Mouse (Mus musculus) heart, embryonic 10.5 days (tissue): Measurements from ENCODE around the gene Gm2163. TPM values are rescaled to one million over a fixed set of nuclear protein-coding genes. Genes with fewer than 3 reads are reported as not detected.
"Not testable (repeated sequence)": the region's sequence is repeated elsewhere in the genome, so short reads cannot be mapped to it uniquely, and the experiment has no call there.

Source experiments
- DNase-seq: peaks from one replicate; pipeline ENCODE4 v3.0.0-alpha.2; 2017; ENCODE audit warnings: low spot score
- H3K27ac ChIP-seq: fragments of 300-500 bp; sonication (generic); 2 replicates; pipeline ENCODE4 v1.5.1; 2016; ENCODE audit warnings: mild to moderate bottlenecking
- H3K27me3 ChIP-seq: fragments of 300-500 bp; sonication (generic); 2 replicates; pipeline ENCODE4 v1.6.1; 2016; ENCODE audit warnings: mild to moderate bottlenecking; ENCODE audit not compliant: poor library complexity, insufficient read depth, severe bottlenecking
- H3K36me3 ChIP-seq: fragments of 300-500 bp; sonication (generic); 2 replicates; pipeline ENCODE4 v1.6.1; 2016; ENCODE audit warnings: mild to moderate bottlenecking, moderate library complexity
- H3K4me1 ChIP-seq: fragments of 300-500 bp; sonication (generic); 2 replicates; pipeline ENCODE4 v1.6.1; 2016; ENCODE audit warnings: mild to moderate bottlenecking
- H3K4me3 ChIP-seq: fragments of 300-500 bp; sonication (generic); 2 replicates; pipeline ENCODE4 v1.5.1; 2016; ENCODE audit warnings: mild to moderate bottlenecking, moderate library complexity
- H3K9me3 ChIP-seq: fragments of 300-500 bp; sonication (generic); 2 replicates; pipeline ENCODE4 v1.6.1; 2016; ENCODE audit warnings: mild to moderate bottlenecking, moderate library complexity
- WGBS: fragments of 180-500 bp; shearing (Covaris S2); methylation state at CpG from one replicate; pipeline ENCODE4 v1.1.7; 2016; 5-methylcytosine and 5-hydroxymethylcytosine counted together
- polyA plus RNA-seq: library from polyadenylated mRNA; unstranded; fragments of >200 nt; fragmentation: Nextera tagmentation; extraction: Ambion mirVana; gene quantifications from 2 replicates; pipeline ENCODE4 v1.2.1, GENCODE M21; 2016

Gene Gm2163
- polyA plus RNA-seq, result not detected in 2 replicates

GRCm38 (mm10) chr4:42466452-42466851, at the start of gene Gm2163:
Gene Gm2163, plus strand, starts transcription at chr4:42466752.
- H3K4me1 ChIP-seq, H3K4me3 ChIP-seq, H3K27ac ChIP-seq, H3K36me3 ChIP-seq, DNase-seq, H3K27me3 ChIP-seq, H3K9me3 ChIP-seq: not testable (repeated sequence)
- WGBS, result no CpG with 5 or more reads among the region's 5 CpGs

GRCm38 (mm10) chr4:42439078-42439477, 27.5 kb upstream of the Gm2163 start, which contains the start of gene Gm21586:
Gene Gm21586, plus strand, starts transcription at chr4:42439378.
- H3K4me1 ChIP-seq, H3K9me3 ChIP-seq, H3K36me3 ChIP-seq, H3K4me3 ChIP-seq, H3K27ac ChIP-seq, DNase-seq, H3K27me3 ChIP-seq: not testable (repeated sequence)
- WGBS, result no CpG with 5 or more reads among the region's 18 CpGs

- no CpG with 5 or more reads among the region's 1 CpGs for WGBS
- not testable (repeated sequence) for H3K4me3 ChIP-seq, H3K4me1 ChIP-seq, H3K27ac ChIP-seq, H3K9me3 ChIP-seq, H3K36me3 ChIP-seq, DNase-seq, H3K27me3 ChIP-seq
Measured at GRCm38 (mm10) chr4:42528075-42528474, 61.5 kb downstream of the Gm2163 start, which contains the start of gene Fam205a2. Gene Fam205a2, minus strand, starts transcription at chr4:42528175.

DNA sequence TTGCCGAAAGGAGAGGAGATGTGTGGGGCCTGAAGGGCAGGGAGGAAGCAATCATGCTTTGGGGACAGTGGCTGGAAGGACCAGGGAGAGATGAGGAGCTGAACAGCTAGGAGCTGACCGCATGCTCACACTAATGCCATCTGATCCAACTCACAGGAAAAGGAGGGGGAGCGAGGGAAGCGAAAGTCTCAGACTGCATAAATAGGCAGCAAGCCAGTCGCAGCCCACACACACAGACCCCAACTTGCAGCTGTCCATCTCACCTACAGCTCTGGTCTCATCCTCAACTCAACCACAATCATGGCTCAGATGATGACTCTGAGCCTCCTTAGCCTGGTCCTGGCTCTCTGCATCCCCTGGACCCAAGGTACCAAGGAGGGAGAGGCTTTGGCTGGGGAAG, 145.3 kb downstream of the Gm2163 start, which contains the start of gene Gm10591:
Gene Gm10591, plus strand, starts transcription at position 301 of the 400 bp plus-strand sequence.
- H3K27ac ChIP-seq, H3K9me3 ChIP-seq, H3K27me3 ChIP-seq, DNase-seq, H3K4me3 ChIP-seq, H3K36me3 ChIP-seq, H3K4me1 ChIP-seq: not testable (repeated sequence)
- no CpG with 5 or more reads among the region's 5 CpGs for WGBS

GRCm38 (mm10) chr4:42629419-42629818, 162.9 kb downstream of the Gm2163 start, which contains the start of gene Gm2564:
Gene Gm2564, plus strand, starts transcription at chr4:42629719.
- H3K36me3 ChIP-seq, H3K27me3 ChIP-seq, H3K9me3 ChIP-seq, H3K27ac ChIP-seq, H3K4me1 ChIP-seq, H3K4me3 ChIP-seq, DNase-seq: not testable (repeated sequence)
- WGBS, result no CpG with 5 or more reads among the region's 8 CpGs

Other genes with a start within 250 kb of the Gm2163 start
- gene Gm10600, start 226.1 kb upstream of the Gm2163 start, polyA plus RNA-seq, result not detected in 2 replicates
- gene Ccl21b, start 211.0 kb upstream of the Gm2163 start, polyA plus RNA-seq, result not detected in 2 replicates
- not detected in 2 replicates for gene Gm21953, start 172.5 kb upstream of the Gm2163 start, polyA plus RNA-seq
- not detected in 2 replicates for gene Fam205a3, start 148.4 kb upstream of the Gm2163 start, polyA plus RNA-seq
- gene Gm21586, start 27.4 kb upstream of the Gm2163 start, polyA plus RNA-seq, result not detected in 2 replicates
- not detected in 2 replicates for gene Fam205a2, start 61.4 kb downstream of the Gm2163 start, polyA plus RNA-seq
- not detected in 2 replicates for gene Gm10591, start 145.4 kb downstream of the Gm2163 start, polyA plus RNA-seq
- not detected in 2 replicates for gene Gm2564, start 163.0 kb downstream of the Gm2163 start, polyA plus RNA-seq
- not detected in 2 replicates for gene Ccl27b, start 188.5 kb downstream of the Gm2163 start, polyA plus RNA-seq
- gene Il11ra2, start 195.1 kb downstream of the Gm2163 start, polyA plus RNA-seq, result not detected in 2 replicates